Mouse (Mus musculus) liver, adult 2 months (tissue): ENCODE results near the gene Slc16a5.
A peak's percentile ranks its signal among the peaks of the same experiment; 100 is the strongest.

Source experiments
- CTCF ChIP-seq: fragments of 200-500 bp; IDR thresholded peaks from 2 replicates; pipeline ENCODE4 v1.5.1; 2011; ENCODE audit warnings: low read depth, low read length, control low read depth
- POLR2A ChIP-seq: fragments of 200-500 bp; IDR thresholded peaks from 2 replicates; pipeline ENCODE4 v1.6.1; 2011; ENCODE audit warnings: low read length, control low read depth; ENCODE audit not compliant: insufficient read depth; ENCODE audit errors: extremely low read depth

- TF ChIP-seq CTCF (peak; percentile 58; the same call in 1 of the 2 replicates), POLR2A (0 out of 2 replicates have a peak, but pooled peaks have one; percentile 34)
Observed at GRCm38 (mm10) chr11:115491356-115492083, 29.2 kb downstream of the Slc16a5 start, which contains the start of gene Nt5c.
